Comparison of ENCODE assay signal across 9 mouse cellular contexts in the genomic region with DNA sequence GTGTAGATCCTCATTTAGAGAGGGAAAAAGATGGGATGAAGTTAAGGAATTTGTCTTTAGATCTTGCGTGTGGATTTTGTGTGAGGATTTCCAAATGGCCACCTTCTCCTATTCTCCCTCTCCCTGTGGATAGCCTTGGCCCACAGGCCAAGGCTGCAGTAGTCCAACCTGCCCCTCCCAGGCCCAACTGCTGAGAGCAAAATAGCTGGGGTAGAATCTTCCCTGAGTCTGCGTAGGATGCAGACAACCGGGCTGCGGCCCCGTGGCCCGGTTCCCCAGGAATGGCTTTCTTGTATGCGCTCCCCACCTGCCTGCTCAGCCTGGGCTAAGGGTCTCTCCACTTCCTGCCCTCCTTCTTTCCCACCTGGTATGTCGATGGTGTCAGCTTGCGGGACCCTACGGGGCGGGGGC. TPM values are rescaled to one million over a fixed set of nuclear protein-coding genes. Genes with fewer than 3 reads are reported as not detected.
A peak's percentile ranks its signal among the peaks of the same experiment; 100 is the strongest.
DNase-seq lines count a peak whose midpoint lies in the region; ATAC-seq and TF ChIP-seq lines count a peak whose summit lies in the region.
"Had no signal": no experiment of that assay in that cellular context is flagged by ENCODE, and none has a peak within 500 bp of the region (broad histone marks: within the 10 kb centered on the region; RNA-seq: fewer than 3 reads in every experiment).

No protein-coding gene starts in this region.

- H3K27me3 ChIP-seq in lung, embryonic 14.5 days (ENCODE audit: insufficient read depth, low read length): no peaks in the 10 kb centered on the region
- H3K27me3 ChIP-seq in forebrain, embryonic 10.5 days (ENCODE audit: poor library complexity, severe bottlenecking): peaks cover 4% of the 10 kb centered on the region; the same call in 1 of the 2 replicates
- no peaks in the 10 kb centered on the region for H3K27me3 ChIP-seq in limb, embryonic 13.5 days
- H3K27me3 ChIP-seq in small intestine, adult 2 months (ENCODE audit: control insufficient read depth, insufficient read depth, low read length): no peaks in the 10 kb centered on the region

- peak overlapping the region; percentile 28 for H3K4me3 ChIP-seq in lung, embryonic 14.5 days (ENCODE audit: low read depth, low read length)
- H3K4me3 ChIP-seq in lung, adult 2 months (replicated peaks; ENCODE audit: extremely low read depth, low read depth, low read length): no peak overlapping the region
- peak overlapping the region; percentile 96 for H3K4me3 ChIP-seq in forebrain, embryonic 10.5 days
- peak overlapping the region; percentile 92 for H3K4me3 ChIP-seq in limb, embryonic 13.5 days
- peak overlapping the region; percentile 26 for H3K4me3 ChIP-seq in small intestine, adult 2 months (ENCODE audit: low read depth, low read length)

- DNase-seq in lung, embryonic 14.5 days: no peak
- DNase-seq in lung, adult 2 months: no peak
- peak; percentile 70 for DNase-seq in forebrain, embryonic 10.5 days (ENCODE audit: extremely low spot score, low spot score)
- DNase-seq in spleen, adult 12 weeks (ENCODE audit: low spot score): no peak
- DNase-seq in thymus, adult 18-20 months: no peak
- DNase-seq in gastrocnemius, postnatal 10 days: no peak

- WGBS in lung, embryonic 14.5 days: 14% methylated on average over 11 of the region's 11 CpGs
- WGBS in lung, adult 2 months: 46% methylated on average over 11 of the region's 11 CpGs
- WGBS in forebrain, embryonic 10.5 days: 1% methylated on average over 11 of the region's 11 CpGs
- WGBS in limb, embryonic 13.5 days: 7% methylated on average over 11 of the region's 11 CpGs
- WGBS in small intestine, adult 2 months: 38% methylated on average over 11 of the region's 11 CpGs

- no peak for ATAC-seq in lung, embryonic 14.5 days (ENCODE audit: insufficient read depth)
- no peak for ATAC-seq in limb, embryonic 13.5 days (ENCODE audit: low FRiP score, low read depth)

- H3K9me3 ChIP-seq in lung, embryonic 14.5 days (ENCODE audit: low read depth, low read length): no peaks in the 10 kb centered on the region
- no peaks in the 10 kb centered on the region for H3K9me3 ChIP-seq in forebrain, embryonic 10.5 days
- H3K9me3 ChIP-seq in limb, embryonic 13.5 days: no peaks in the 10 kb centered on the region

- H3K9ac ChIP-seq in lung, embryonic 14.5 days: peak overlapping the region; percentile 100
- peak overlapping the region; percentile 100 for H3K9ac ChIP-seq in limb, embryonic 13.5 days

- H3K27ac ChIP-seq in lung, embryonic 14.5 days (ENCODE audit: low read depth): peak overlapping the region; percentile 96
- peak overlapping the region; percentile 100 for H3K27ac ChIP-seq in forebrain, embryonic 10.5 days
- peak overlapping the region; percentile 91 for H3K27ac ChIP-seq in limb, embryonic 13.5 days
- no peak overlapping the region; the same call in 1 of the 2 replicates for H3K27ac ChIP-seq in small intestine, adult 2 months (ENCODE audit: insufficient read depth, low read depth, low read length)
- H3K27ac ChIP-seq: macrophage had no signal

- peaks cover 6% of the 10 kb centered on the region; the same call in 1 of the 2 replicates for H3K36me3 ChIP-seq in lung, embryonic 14.5 days (ENCODE audit: insufficient read depth)
- H3K36me3 ChIP-seq in forebrain, embryonic 10.5 days (replicated peaks): peaks cover 32% of the 10 kb centered on the region
- H3K36me3 ChIP-seq in limb, embryonic 13.5 days: 0 out of 2 replicates have a peak, but pooled peaks cover 4% of the 10 kb centered on the region
- H3K36me3 ChIP-seq in small intestine, adult 2 months (ENCODE audit: control insufficient read depth, insufficient read depth, low read length): no peaks in the 10 kb centered on the region

- TF ChIP-seq CTCF in lung, embryonic 14.5 days (IDR thresholded peaks at IDR 0.05; ENCODE audit: low read depth): no peak
- no peak for TF ChIP-seq CTCF in lung, adult 2 months (IDR thresholded peaks at IDR 0.05; ENCODE audit: insufficient read depth, low read length)
- TF ChIP-seq CTCF in small intestine, adult 2 months (IDR thresholded peaks at IDR 0.05; ENCODE audit: extremely low read depth, insufficient read length, insufficient replicate concordance, low read depth, low read length): no peak

- peak overlapping the region; percentile 99 for H3K4me2 ChIP-seq in lung, embryonic 14.5 days
- H3K4me2 ChIP-seq in limb, embryonic 13.5 days (replicated peaks): peak overlapping the region; percentile 99

- TF ChIP-seq POLR2A in lung, adult 2 months (IDR thresholded peaks at IDR 0.05; ENCODE audit: borderline replicate concordance, extremely low read depth, low read depth, low read length): no peak
- no peak for TF ChIP-seq POLR2A in small intestine, adult 2 months (IDR thresholded peaks at IDR 0.05; ENCODE audit: low read depth, low read length)

- peaks cover 54% of the 10 kb centered on the region for H3K4me1 ChIP-seq in lung, embryonic 14.5 days (ENCODE audit: insufficient read depth)
- peaks cover 17% of the 10 kb centered on the region for H3K4me1 ChIP-seq in lung, adult 2 months (ENCODE audit: control insufficient read depth, insufficient read depth, low read length)
- H3K4me1 ChIP-seq in forebrain, embryonic 10.5 days: peaks cover 88% of the 10 kb centered on the region
- peaks cover 71% of the 10 kb centered on the region for H3K4me1 ChIP-seq in limb, embryonic 13.5 days
- H3K4me1 ChIP-seq in small intestine, adult 2 months (ENCODE audit: control insufficient read depth, insufficient read depth, insufficient read length, low read length): peaks cover 15% of the 10 kb centered on the region

RNA-seq across cellular contexts. Expression of a gene that starts 6.8 kb away (rescaled TPM):
- 14.3 and 15.6 TPM in 2 replicates for polyA plus RNA-seq in lung, embryonic 14.5 days (2014; fragmentation: Nextera tagmentation; extraction: Ambion mirVana)
- polyA plus RNA-seq in lung, adult 2 months (2012; rRNA removed): 10.8 and 12.4 TPM in 2 replicates
- 13.7 and 16.1 TPM in 2 replicates for polyA plus RNA-seq in forebrain, embryonic 10.5 days (2016; fragmentation: Nextera tagmentation; extraction: Ambion mirVana)
- 12.7 and 13.8 TPM in 2 replicates for polyA plus RNA-seq in limb, embryonic 13.5 days (2015; fragmentation: Nextera tagmentation; extraction: Ambion mirVana)
- 7.0 and 15.4 TPM in 2 replicates for polyA plus RNA-seq in small intestine, adult 2 months (2012; rRNA removed)
- total RNA-seq in gastrocnemius, postnatal 10 days (2021): 10 to 100 TPM in 1 of 2 experiments, 1 to 10 TPM in 1; 6.4 to 10.5 TPM
